Mouse (Mus musculus) kidney, postnatal 25 days (tissue): ENCODE measurements at regions not wholly inside any gene's neighbourhood (a gene's known extent, or its start where the extent isn't known, plus 50 kb on each side); places are given as distances from the start of the nearest gene placed in this dataset.

ENCODE experiments used
- DNase-seq, 2 experiments: peaks; one replicate each; pipeline ENCODE4 v3.0.0; 2021; ENCODE audit warnings: mixed read lengths in 2 of 2

- no peak for DNase-seq
Measured at GRCm38 (mm10) chr15:11712481-11713274, 194.4 kb downstream of the Npr3 start.

GRCm38 (mm10) chr15:11701246-11701645, 205.8 kb downstream of the Npr3 start:
- DNase-seq, result no peak

GRCm38 (mm10) chr15:11699929-11700328, 207.2 kb downstream of the Npr3 start:
- no peak for DNase-seq

GRCm38 (mm10) chr15:11697060-11697459, 210.0 kb downstream of the Npr3 start:
- no peak for DNase-seq

GRCm38 (mm10) chr15:11693772-11694270, 213.3 kb downstream of the Npr3 start:
- no peak for DNase-seq

GRCm38 (mm10) chr15:11664839-11665379, 242.2 kb downstream of the Npr3 start:
- DNase-seq, result no peak

GRCm38 (mm10) chr15:11655168-11655567, 251.9 kb downstream of the Npr3 start:
- no peak for DNase-seq

GRCm38 (mm10) chr15:11646241-11646640, 246.8 kb upstream of the Tars start:
- no peak for DNase-seq

GRCm38 (mm10) chr15:11644779-11645178, 245.3 kb upstream of the Tars start:
- DNase-seq, result no peak

- DNase-seq, result no peak
Measured at GRCm38 (mm10) chr15:11630654-11631053, 231.2 kb upstream of the Tars start.

- DNase-seq, result no peak
Measured at GRCm38 (mm10) chr15:11626433-11626832, 227.0 kb upstream of the Tars start.

- DNase-seq, result no peak
Measured at GRCm38 (mm10) chr15:11612416-11612815, 213.0 kb upstream of the Tars start.

- no peak for DNase-seq
Measured at GRCm38 (mm10) chr15:11610043-11610670, 210.7 kb upstream of the Tars start.

- no peak for DNase-seq
Measured at GRCm38 (mm10) chr15:11607489-11607888, 208.0 kb upstream of the Tars start.

- DNase-seq, result no peak
Measured at GRCm38 (mm10) chr15:11605677-11606076, 206.2 kb upstream of the Tars start.

GRCm38 (mm10) chr15:11597021-11597420, 197.6 kb upstream of the Tars start:
- DNase-seq, result no peak

- peak in 1 of 2 experiments; percentile 15 for DNase-seq
Measured at GRCm38 (mm10) chr15:11590542-11591116, 191.2 kb upstream of the Tars start.

GRCm38 (mm10) chr15:11589795-11590194, 190.3 kb upstream of the Tars start:
- DNase-seq, result no peak

GRCm38 (mm10) chr15:11586384-11586783, 186.9 kb upstream of the Tars start:
- no peak for DNase-seq

GRCm38 (mm10) chr15:11584155-11584554, 184.7 kb upstream of the Tars start:
- DNase-seq, result no peak

GRCm38 (mm10) chr15:11578331-11578730, 178.9 kb upstream of the Tars start:
- DNase-seq, result no peak

- peak; percentile 48 to 56 for DNase-seq
Measured at GRCm38 (mm10) chr15:11574359-11574758, 174.9 kb upstream of the Tars start.

- DNase-seq, result peak; percentile 53
Measured at GRCm38 (mm10) chr15:11573496-11573895, 174.0 kb upstream of the Tars start.
